Mouse (Mus musculus): ENCODE results near the gene Plekha5.
"Not testable (repeated sequence)": the region's sequence is repeated elsewhere in the genome, so short reads cannot be mapped to it uniquely, and the experiment has no call there.

Plekha5 gene

DNA sequence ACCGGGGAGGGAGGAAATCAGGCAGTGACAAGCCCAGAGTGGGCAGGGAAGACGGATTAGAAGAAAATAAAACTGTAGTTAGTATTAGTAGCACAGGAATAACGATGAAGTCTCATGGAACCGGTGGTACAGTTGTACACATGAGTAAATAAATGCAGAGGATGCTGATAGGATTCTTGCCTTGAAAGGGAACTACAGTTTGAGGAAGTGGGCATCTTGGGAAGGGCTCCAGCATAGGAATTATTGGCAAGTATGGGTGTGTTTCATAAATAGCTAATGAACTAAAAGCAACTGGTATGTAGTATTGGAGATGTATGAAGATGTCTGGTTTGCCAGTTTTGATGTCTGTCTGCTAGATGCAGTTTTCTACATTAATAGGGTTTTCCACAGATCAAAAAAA is 99.7 kb downstream of the Plekha5 start:
- no peak for DNase-seq (ENCODE audit: low read depth, low spot score)

DNA sequence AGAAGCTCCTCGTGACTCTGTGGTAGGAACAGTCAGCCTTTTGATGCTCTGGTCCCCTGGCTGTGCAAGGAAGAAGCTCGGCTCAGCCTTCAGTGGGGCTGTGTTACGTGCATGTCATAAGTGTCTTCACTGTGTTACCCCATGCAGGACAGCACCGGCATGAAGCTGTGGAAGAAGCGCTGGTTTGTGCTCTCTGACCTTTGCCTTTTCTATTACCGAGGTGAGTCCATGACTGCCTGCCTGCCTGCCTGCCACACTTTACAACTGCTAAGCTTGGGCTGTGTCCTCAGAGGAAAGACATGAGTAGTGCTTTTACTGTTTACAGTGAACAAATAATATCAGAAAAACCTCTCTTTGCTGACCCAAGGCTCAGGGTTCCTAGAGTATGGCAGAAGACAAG is 104.6 kb downstream of the Plekha5 start:
- no peak for DNase-seq (ENCODE audit: low read depth, low spot score)

DNA sequence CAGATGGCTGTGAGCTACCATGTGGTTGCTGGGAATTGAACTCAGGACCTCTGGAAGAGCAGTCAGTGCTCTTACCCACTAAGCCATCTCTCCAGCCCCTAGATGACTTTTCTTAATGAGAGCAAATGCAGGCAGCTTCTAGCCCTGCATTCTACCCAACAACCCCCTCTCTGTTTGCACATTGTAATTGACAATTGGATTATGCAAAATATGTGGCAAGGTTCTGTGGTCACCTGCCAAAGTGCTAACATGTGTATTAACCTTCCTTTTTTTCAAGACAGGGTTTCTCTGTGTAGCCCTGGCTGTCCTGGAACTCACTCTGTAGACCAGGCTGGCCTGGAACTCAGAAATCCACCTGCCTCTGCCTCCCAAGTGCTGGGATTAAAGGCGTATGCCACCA is 109.0 kb downstream of the Plekha5 start:
- DNase-seq (ENCODE audit: low read depth, low spot score): not testable (repeated sequence)

DNA sequence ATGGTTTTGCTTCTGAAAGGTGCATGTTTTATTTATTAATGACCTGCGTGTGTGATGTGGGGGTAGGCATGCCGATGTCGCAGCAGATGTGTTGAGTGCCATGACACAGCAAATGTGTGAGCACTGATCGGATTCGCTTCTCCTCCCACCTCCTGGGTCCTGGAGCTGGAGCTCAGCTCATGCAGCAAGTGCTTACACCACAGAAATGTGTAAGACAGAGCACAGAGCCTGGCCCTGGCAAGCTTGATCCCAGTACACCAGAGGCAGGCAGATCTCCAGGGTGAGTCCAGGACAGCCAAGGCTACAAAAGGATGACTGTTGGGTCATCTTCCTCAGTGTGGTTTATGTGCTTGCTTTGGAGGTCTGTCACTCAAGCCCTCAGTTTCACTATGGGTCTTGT is 109.8 kb downstream of the Plekha5 start:
- no peak for DNase-seq (ENCODE audit: low read depth, low spot score)

DNA sequence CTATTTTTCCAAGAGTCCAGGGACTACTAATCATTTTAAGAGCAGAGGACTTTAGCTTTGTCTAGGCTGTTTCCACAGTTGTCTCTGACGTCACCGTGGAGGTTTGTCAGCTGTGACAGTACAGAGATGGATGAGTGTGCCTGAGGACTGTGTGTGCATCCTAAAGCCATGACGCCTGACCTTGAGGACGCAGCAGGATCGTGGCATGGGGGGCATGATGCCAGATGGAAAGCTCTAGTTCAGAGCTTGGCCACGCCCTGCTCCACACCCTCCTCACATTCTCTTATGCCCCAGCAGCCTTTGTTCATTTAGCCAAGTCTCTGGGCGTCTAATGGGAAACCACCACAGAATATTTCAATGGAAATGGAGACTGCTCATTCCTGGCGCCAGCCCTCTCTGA is 111.7 kb downstream of the Plekha5 start:
- peak; percentile 61 for DNase-seq (ENCODE audit: low read depth, low spot score)

DNA sequence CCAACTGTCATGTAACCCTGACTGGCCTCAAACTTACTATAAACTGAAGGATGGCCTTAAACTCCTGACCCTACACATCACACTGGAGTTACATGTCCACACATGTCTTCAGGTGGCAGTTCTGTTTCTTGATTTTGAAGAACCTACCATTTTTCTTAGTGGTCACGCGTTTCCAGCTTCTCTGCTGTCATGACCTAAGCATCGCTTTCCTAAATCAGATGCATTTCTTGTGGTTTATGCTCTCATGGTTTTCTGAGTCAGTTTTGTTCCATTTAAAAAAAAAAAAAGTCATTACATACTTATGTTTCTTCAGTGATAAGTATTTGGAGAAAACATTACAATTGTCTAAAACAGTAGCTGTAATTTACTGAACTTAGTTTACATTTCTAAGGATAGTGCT is 118.1 kb downstream of the Plekha5 start:
- no peak for DNase-seq (ENCODE audit: low read depth, low spot score)

DNA sequence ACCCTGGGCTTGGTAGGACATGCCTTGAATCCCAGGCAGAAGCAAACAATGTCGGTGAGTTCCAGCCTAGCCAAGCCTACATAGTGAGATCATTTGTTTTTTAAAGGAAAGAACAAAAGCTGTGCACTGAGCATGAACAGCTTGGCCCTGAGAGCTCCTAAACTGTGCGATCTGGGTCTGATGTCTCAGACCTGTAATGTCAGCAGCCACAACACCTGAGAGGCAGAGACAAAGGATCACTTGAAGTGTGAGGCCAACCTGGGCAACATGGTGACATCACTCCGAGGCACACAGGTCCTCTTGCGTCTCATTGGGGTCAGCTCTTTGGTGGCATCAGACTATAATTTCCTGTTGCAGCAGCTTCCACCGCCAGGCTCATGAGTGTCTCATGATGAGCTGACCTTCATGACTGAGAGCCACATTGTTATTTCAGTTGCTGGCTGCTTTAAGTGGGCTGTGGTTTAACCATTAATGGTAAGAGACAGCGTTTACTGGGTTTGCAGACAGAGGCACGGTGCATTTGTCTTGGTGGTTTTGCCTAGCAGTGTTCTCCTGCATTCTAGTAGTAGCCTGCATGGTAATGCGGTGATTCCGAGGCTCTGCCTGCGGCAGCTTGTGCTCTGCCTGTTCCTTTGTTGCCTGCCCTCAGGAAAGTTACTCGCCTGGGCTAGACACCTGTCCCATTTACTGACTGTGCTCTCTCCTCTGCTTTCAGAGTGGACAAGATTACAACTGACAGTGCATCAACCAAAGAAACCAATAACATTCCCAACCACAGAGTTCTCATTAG is 119.3 kb downstream of the Plekha5 start:
- no peak for DNase-seq (ENCODE audit: low read depth, low spot score)

- DNase-seq (ENCODE audit: low read depth, low spot score): no peak
Observed at GRCm38 (mm10) chr6:140546095-140546494, 122.2 kb downstream of the Plekha5 start.

- peak; percentile 38 for DNase-seq (ENCODE audit: low read depth, low spot score)
Observed at GRCm38 (mm10) chr6:140546648-140547201, 122.9 kb downstream of the Plekha5 start.

DNA sequence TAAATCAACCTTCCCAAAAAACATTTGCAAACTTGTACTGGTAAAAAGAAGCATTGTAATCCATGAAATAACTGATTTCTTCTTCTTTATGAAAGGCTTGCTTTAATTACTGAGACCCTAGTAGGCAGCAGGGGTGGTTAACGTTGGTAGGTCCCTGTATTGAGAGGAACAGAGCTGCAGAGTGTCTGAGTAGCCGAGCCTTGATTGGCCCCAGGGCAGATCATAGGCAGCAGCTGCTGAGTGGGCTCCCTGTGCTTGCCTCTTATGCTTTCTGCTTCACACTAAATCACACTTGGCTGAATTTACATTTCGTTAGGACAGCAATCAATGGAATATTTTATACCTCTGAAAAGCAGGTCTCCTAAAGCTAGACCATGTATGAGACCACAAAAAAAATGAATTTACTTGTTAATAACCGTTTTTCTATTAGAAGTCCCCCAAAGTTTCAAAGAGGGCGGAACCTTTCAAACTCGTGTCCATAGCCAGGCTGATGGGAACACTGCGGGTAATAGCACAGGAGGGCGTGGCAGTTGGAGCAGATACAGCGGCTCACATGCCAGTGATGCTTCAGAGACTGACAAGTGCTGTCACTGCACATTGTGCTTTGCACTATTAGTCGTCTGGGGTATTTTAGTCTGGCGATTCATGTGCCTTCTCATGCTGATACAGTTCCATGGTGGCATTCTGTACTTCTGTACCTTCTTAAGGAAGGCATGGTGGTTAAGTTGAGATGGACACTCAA is 123.5 kb downstream of the Plekha5 start:
- DNase-seq (ENCODE audit: low read depth, low spot score): peak; percentile 41

- DNase-seq (ENCODE audit: low read depth, low spot score): peak; percentile 76
Observed at GRCm38 (mm10) chr6:140548082-140548769, 124.4 kb downstream of the Plekha5 start.

- DNase-seq (ENCODE audit: low read depth, low spot score): no peak
Observed at GRCm38 (mm10) chr6:140550741-140551140, 126.9 kb downstream of the Plekha5 start.

DNA sequence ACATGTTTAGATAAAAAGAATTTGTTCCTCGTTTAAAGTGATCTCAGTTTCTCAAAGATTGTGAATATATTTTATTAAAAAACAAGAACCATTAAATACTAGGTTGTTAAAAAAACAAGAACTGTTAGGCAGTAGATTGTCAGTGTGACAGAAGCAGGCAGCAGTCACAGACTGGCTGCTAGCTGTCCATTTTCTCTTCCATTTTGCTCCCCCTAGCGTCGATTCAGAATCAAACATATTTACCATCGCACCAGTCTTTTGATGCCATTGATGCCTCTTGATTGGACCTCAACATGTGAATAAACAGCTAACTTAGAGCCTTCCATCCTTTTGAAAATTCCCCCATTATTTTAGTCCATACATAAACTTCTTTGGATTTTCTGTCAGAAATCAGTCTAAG is 130.4 kb downstream of the Plekha5 start:
- peak; percentile 72 for DNase-seq (ENCODE audit: low read depth, low spot score)

DNA sequence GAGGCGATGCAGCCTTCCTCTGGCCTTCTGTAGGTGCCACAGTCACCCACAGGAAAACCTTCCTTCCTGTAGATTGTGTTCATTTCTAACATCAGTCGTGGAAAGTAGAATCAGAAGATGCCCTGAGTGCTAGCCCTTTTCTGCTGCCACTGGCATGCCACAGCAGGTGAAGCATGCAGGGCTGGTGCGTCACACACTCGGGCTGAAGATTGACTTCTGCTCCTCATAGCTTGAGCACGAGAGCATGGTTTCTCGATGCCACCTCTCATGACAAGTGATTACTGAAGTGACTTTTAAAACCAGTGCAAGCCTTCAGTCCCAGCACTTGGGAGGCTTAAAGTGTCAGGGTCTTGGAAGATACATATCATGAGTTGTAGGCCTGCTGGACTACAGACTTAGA is 135.6 kb downstream of the Plekha5 start:
- DNase-seq (ENCODE audit: low read depth, low spot score): no peak

GRCm38 (mm10) chr6:140561151-140561916 is 137.5 kb downstream of the Plekha5 start:
- DNase-seq (ENCODE audit: low read depth, low spot score): no peak

DNA sequence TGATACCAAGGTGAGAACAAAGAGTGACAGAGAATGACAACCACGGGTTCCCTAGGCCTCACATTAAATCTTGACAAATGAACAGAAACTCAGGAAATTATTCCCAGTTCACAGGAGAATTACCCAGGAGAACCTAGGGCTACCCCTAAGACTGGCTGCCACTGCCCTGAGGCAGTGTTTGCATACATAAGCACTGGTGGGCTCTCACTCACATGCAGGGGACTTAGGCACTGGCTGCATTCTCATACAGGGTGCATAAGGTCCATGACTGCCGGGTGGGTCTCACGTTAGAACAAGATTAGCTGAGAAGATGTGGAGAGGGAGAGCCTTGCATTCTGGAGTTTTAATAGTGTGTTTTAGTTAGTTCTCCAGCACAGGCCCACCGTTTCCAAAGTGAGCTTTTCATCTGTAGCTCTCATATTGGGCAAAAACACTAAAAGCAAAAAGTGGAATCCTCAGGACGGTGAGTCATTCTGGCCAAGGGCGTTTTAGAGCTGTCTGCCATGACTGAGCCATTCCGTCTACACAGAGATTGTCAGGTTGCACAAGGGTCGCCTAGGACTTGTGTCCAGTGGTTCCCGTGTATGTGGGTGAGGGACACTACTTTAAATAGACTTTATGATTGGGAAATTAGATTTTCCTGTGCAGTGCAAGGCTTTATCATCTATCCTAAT is 138.2 kb downstream of the Plekha5 start:
- DNase-seq (ENCODE audit: low read depth, low spot score): no peak

GRCm38 (mm10) chr6:140567199-140567598 is 143.3 kb downstream of the Plekha5 start:
- DNase-seq (ENCODE audit: low read depth, low spot score): no peak

DNA sequence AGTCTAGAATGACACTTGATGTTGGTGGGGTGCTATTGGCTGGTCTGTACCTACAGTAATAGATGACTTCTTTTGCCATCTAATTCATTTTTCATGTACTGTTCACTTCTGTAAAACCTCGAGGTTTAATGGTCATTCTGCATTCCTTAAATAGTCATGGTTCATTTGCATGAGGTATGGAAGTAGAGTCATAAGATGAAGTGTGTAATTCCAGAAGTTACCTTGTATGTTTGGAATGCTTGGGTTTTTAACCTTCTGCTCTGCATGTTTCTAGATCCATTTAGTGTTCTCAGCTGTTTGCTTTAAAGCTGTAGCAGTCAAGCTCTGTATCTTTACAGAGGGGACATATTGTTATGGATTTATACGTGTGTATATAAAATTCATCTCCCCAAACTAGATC is 144.0 kb downstream of the Plekha5 start:
- DNase-seq (ENCODE audit: low read depth, low spot score): no peak

DNA sequence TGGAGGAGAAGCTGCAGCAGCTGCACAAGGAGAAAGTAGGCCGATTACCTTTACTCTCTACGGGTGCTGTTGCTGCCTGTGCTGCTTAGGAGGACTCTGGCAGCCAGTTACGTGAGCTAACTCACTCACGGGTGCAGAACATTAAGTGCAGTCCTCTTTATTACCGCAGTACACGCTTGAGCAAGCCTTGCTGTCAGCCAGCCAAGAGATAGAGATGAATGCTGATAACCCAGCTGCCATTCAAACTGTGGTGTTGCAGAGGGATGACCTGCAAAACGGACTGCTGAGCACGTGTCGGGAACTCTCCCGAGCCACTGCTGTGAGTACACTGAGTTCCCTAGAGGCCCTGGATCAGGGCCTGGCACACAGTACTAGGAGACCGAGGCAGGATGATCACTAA is 146.3 kb downstream of the Plekha5 start:
- DNase-seq (ENCODE audit: low read depth, low spot score): no peak

DNA sequence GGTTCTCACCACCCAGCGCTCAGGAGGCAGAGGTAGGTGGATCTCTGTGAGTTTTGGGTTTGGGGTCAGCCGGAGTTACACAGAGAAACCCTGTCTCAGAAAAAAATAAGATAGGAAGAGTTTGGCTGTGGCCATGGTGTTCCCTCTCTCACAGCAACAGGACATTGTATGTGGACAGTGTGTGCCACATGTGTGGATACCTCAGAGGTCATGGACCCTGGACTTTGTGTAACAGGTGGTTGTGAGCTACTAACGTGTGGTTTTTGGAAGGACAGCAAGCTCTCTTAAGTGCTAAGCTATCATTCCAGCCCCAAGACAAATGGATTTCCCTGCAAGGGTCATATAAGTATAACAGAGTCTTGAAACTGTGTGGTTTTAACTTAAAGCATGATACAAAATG is 151.1 kb downstream of the Plekha5 start:
- no peak for DNase-seq (ENCODE audit: low read depth, low spot score)

- DNase-seq (ENCODE audit: low read depth, low spot score): peak; percentile 29
Observed at GRCm38 (mm10) chr6:140576133-140576532, 152.3 kb downstream of the Plekha5 start.

Measured in ZHBTc4 (cell line).